13 mouse cellular contexts compared by ENCODE assay signal in genomic region chr16:34920868-34921267, GRCm38 (mm10).
DNase-seq lines count a peak whose midpoint lies in the region; ATAC-seq and TF ChIP-seq lines count a peak whose summit lies in the region.
"Had no signal": no experiment of that assay in that cellular context is flagged by ENCODE, and none has a peak within 500 bp of the region (broad histone marks: within the 10 kb centered on the region; RNA-seq: fewer than 3 reads in every experiment).

No protein-coding gene starts in this region.

- H3K27me3 ChIP-seq in hindbrain, embryonic 10.5 days (ENCODE audit: insufficient read depth, poor library complexity, severe bottlenecking): no peaks in the 10 kb centered on the region
- no peaks in the 10 kb centered on the region for H3K27me3 ChIP-seq in hindbrain, postnatal 0 days (ENCODE audit: insufficient read depth, low read length)
- no peaks in the 10 kb centered on the region for H3K27me3 ChIP-seq in lung, postnatal 0 days (replicated peaks; ENCODE audit: insufficient read depth, low read length)
- no peaks in the 10 kb centered on the region for H3K27me3 ChIP-seq in intestine, embryonic 14.5 days (replicated peaks; ENCODE audit: control insufficient read depth, insufficient read depth, low read length)
- no peaks in the 10 kb centered on the region for H3K27me3 ChIP-seq in small intestine, adult 2 months (ENCODE audit: control insufficient read depth, insufficient read depth, low read length)
- H3K27me3 ChIP-seq: limb, embryonic 15.5 days had no signal

- no peak for ATAC-seq in hindbrain, postnatal 0 days
- no peak for ATAC-seq in lung, postnatal 0 days
- no peak for ATAC-seq in intestine, embryonic 14.5 days (replicated peaks; ENCODE audit: low FRiP score, low TSS enrichment, low read depth)
- ATAC-seq: CD4-positive, CD25-positive, alpha-beta regulatory T cell, adult 4 months had no signal

- TF ChIP-seq POLR2A in small intestine, adult 2 months (IDR thresholded peaks at IDR 0.05; ENCODE audit: low read depth, low read length): no peak

- H3K4me2 ChIP-seq in hindbrain, postnatal 0 days (ENCODE audit: low read depth, low read length): no peak overlapping the region
- H3K4me2 ChIP-seq in lung, postnatal 0 days (replicated peaks; ENCODE audit: low read depth, low read length): peak overlapping the region; percentile 32; the same call in 1 of the 2 replicates
- peak overlapping the region; percentile 46 for H3K4me2 ChIP-seq in intestine, embryonic 14.5 days (ENCODE audit: low read length)
- H3K4me2 ChIP-seq: limb, embryonic 15.5 days had no signal

- no peak overlapping the region for H3K4me3 ChIP-seq in hindbrain, embryonic 10.5 days
- H3K4me3 ChIP-seq in hindbrain, postnatal 0 days (ENCODE audit: low read length): no peak overlapping the region
- no peak overlapping the region for H3K4me3 ChIP-seq in lung, postnatal 0 days (ENCODE audit: low read depth, low read length)
- H3K4me3 ChIP-seq in intestine, embryonic 14.5 days (ENCODE audit: low read depth, low read length): 0 out of 2 replicates have a peak overlapping the region, but pooled peaks have one; percentile 4
- peak overlapping the region; percentile 19 for H3K4me3 ChIP-seq in small intestine, adult 2 months (ENCODE audit: low read depth, low read length)
- H3K4me3 ChIP-seq: limb, embryonic 15.5 days had no signal

- no peak overlapping the region for H3K9ac ChIP-seq in hindbrain, postnatal 0 days (replicated peaks; ENCODE audit: low read length)
- H3K9ac ChIP-seq in lung, postnatal 0 days (replicated peaks; ENCODE audit: low read depth): no peak overlapping the region
- no peak overlapping the region for H3K9ac ChIP-seq in intestine, embryonic 14.5 days (ENCODE audit: low read length)
- H3K9ac ChIP-seq: limb, embryonic 15.5 days had no signal

- no peak for TF ChIP-seq CTCF in hindbrain, postnatal 0 days (IDR thresholded peaks at IDR 0.05; ENCODE audit: low read depth)
- no peak for TF ChIP-seq CTCF in lung, postnatal 0 days (IDR thresholded peaks at IDR 0.05)
- no peak for TF ChIP-seq CTCF in small intestine, adult 2 months (IDR thresholded peaks at IDR 0.05; ENCODE audit: extremely low read depth, insufficient read length, insufficient replicate concordance, low read depth, low read length)

- 0 out of 2 replicates have a peak, but pooled peaks cover 6% of the 10 kb centered on the region for H3K36me3 ChIP-seq in hindbrain, embryonic 10.5 days
- no peaks in the 10 kb centered on the region for H3K36me3 ChIP-seq in hindbrain, postnatal 0 days (ENCODE audit: insufficient read depth, low read length)
- H3K36me3 ChIP-seq in lung, postnatal 0 days (ENCODE audit: insufficient read depth, low read length): no peaks in the 10 kb centered on the region
- no peaks in the 10 kb centered on the region for H3K36me3 ChIP-seq in intestine, embryonic 14.5 days (ENCODE audit: control insufficient read depth, insufficient read depth, low read length)
- no peaks in the 10 kb centered on the region for H3K36me3 ChIP-seq in small intestine, adult 2 months (ENCODE audit: control insufficient read depth, insufficient read depth, low read length)
- H3K36me3 ChIP-seq: limb, embryonic 15.5 days had no signal

- H3K4me1 ChIP-seq in hindbrain, embryonic 10.5 days (replicated peaks): peaks cover 47% of the 10 kb centered on the region
- H3K4me1 ChIP-seq in hindbrain, postnatal 0 days (ENCODE audit: insufficient read depth, low read length): no peaks in the 10 kb centered on the region; the same call in 1 of the 2 replicates
- peaks cover 25% of the 10 kb centered on the region; the same call in 1 of the 2 replicates for H3K4me1 ChIP-seq in lung, postnatal 0 days (ENCODE audit: insufficient read depth, low read depth, low read length)
- H3K4me1 ChIP-seq in intestine, embryonic 14.5 days (replicated peaks; ENCODE audit: control insufficient read depth, insufficient read depth, low read length): peaks cover 58% of the 10 kb centered on the region
- H3K4me1 ChIP-seq in small intestine, adult 2 months (ENCODE audit: control insufficient read depth, insufficient read depth, insufficient read length, low read length): peaks cover 24% of the 10 kb centered on the region

- no peak for TF ChIP-seq EP300 in lung, postnatal 0 days (IDR thresholded peaks at IDR 0.05)

- DNase-seq in hindbrain, embryonic 10.5 days (ENCODE audit: low spot score): no peak
- no peak for DNase-seq in hindbrain, postnatal 0 days (ENCODE audit: low spot score)
- no peak for DNase-seq in lung, postnatal 0 days (ENCODE audit: low spot score)
- no peak for DNase-seq in lung, postnatal 10 days
- DNase-seq in intestine, embryonic 14.5 days (ENCODE audit: low spot score): no peak
- no peak for DNase-seq in urinary bladder, postnatal 36 days (ENCODE audit: low spot score in 2 of 2)
- DNase-seq in frontal cortex, adult 2 months (ENCODE audit: extremely low spot score in 1 of 2, low spot score in 1 of 2): no peak
- DNase-seq: cerebellum, adult 11-12 months; kidney, adult 11 months; thymus, adult 18-20 months had no signal

- H3K9me3 ChIP-seq in hindbrain, embryonic 10.5 days: no peaks in the 10 kb centered on the region
- H3K9me3 ChIP-seq in hindbrain, postnatal 0 days (ENCODE audit: low read length): no peaks in the 10 kb centered on the region
- H3K9me3 ChIP-seq in lung, postnatal 0 days (ENCODE audit: low read length): no peaks in the 10 kb centered on the region
- H3K9me3 ChIP-seq in intestine, embryonic 14.5 days (ENCODE audit: control insufficient read depth, low read length): no peaks in the 10 kb centered on the region
- H3K9me3 ChIP-seq: limb, embryonic 15.5 days had no signal

- peak overlapping the region; percentile 59; the same call in 1 of the 2 replicates for H3K27ac ChIP-seq in hindbrain, embryonic 10.5 days
- H3K27ac ChIP-seq in hindbrain, postnatal 0 days: no peak overlapping the region
- H3K27ac ChIP-seq in lung, postnatal 0 days (ENCODE audit: low read length): peak overlapping the region; percentile 66
- peak overlapping the region; percentile 86 for H3K27ac ChIP-seq in intestine, embryonic 14.5 days (ENCODE audit: low read depth)
- H3K27ac ChIP-seq in small intestine, adult 2 months (ENCODE audit: insufficient read depth, low read depth, low read length): peak overlapping the region; percentile 55

- WGBS in hindbrain, embryonic 10.5 days: 80% methylated on average over 8 of the region's 8 CpGs
- WGBS in hindbrain, postnatal 0 days: 60% methylated on average over 8 of the region's 8 CpGs
- 39% methylated on average over 8 of the region's 8 CpGs for WGBS in lung, postnatal 0 days
- 42% methylated on average over 8 of the region's 8 CpGs for WGBS in intestine, embryonic 14.5 days
- 33% methylated on average over 8 of the region's 8 CpGs for WGBS in small intestine, adult 2 months

Comparison
In these comparisons a context has a peak if more than half of its experiments do, and no peak if none do; other contexts are left out.
1. H3K4me3 ChIP-seq: peak in intestine, embryonic 14.5 days (single experiment) and small intestine, adult 2 months (single experiment); none in hindbrain, embryonic 10.5 days (single experiment), hindbrain, postnatal 0 days (single experiment) and lung, postnatal 0 days (single experiment).